Mouse (Mus musculus) C2C12 (cell line): ENCODE results near the gene Gtf3c4. TPM values are rescaled to one million over a fixed set of nuclear protein-coding genes. Genes with fewer than 3 reads are reported as not detected.

Experiments used
- H3K27me3 ChIP-seq: one replicate; pipeline ENCODE4 v1.6.1; 2011; ENCODE audit not compliant: control insufficient read depth, insufficient read depth, insufficient read length
- H3K36me3 ChIP-seq: one replicate; pipeline ENCODE4 v1.6.1; 2011; ENCODE audit not compliant: control insufficient read depth, insufficient read depth
- H3K4me3 ChIP-seq: one replicate; pipeline ENCODE4 v1.5.1; 2011; ENCODE audit warnings: mild to moderate bottlenecking, control low read depth; ENCODE audit not compliant: poor library complexity, insufficient read depth, severe bottlenecking
- H3K79me2 ChIP-seq: one replicate; pipeline ENCODE4 v1.6.1; 2011; ENCODE audit not compliant: control insufficient read depth, insufficient read depth
- H3K79me3 ChIP-seq: one replicate; pipeline ENCODE4 v1.6.1; 2011; ENCODE audit warnings: low read depth, control low read depth
- H3ac ChIP-seq: one replicate; pipeline ENCODE3; 2011; ENCODE audit warnings: low read depth; ENCODE audit not compliant: control insufficient read depth, insufficient read length
- CEBPB ChIP-seq: IDR thresholded peaks from one replicate; pipeline ENCODE4 v1.6.1; 2011; ENCODE audit warnings: low read depth, mild to moderate bottlenecking, control low read depth, moderate library complexity
- CTCF ChIP-seq: IDR thresholded peaks from one replicate; pipeline ENCODE4 v1.5.1; 2011; ENCODE audit not compliant: control insufficient read depth, insufficient read depth, insufficient read length
- FOSL1 ChIP-seq: IDR thresholded peaks from one replicate; pipeline ENCODE4 v1.8.0; 2011; ENCODE audit warnings: mild to moderate bottlenecking, low read length; ENCODE audit not compliant: poor library complexity, insufficient read depth, severe bottlenecking
- MAX ChIP-seq: IDR thresholded peaks from one replicate; pipeline ENCODE4 v1.6.1; 2011; ENCODE audit warnings: mild to moderate bottlenecking, control low read depth
- MYOD1 ChIP-seq: IDR thresholded peaks from one replicate; pipeline ENCODE4 v1.6.1; 2011; ENCODE audit warnings: low read depth; ENCODE audit not compliant: control insufficient read depth, insufficient read length
- MYOG ChIP-seq: IDR thresholded peaks from one replicate; pipeline ENCODE4 v1.6.1; 2011; ENCODE audit not compliant: control insufficient read depth, insufficient read length; ENCODE audit errors: extremely low read depth
- USF1 ChIP-seq: IDR thresholded peaks from one replicate; pipeline ENCODE4 v1.6.1; 2011; ENCODE audit warnings: low read depth, mild to moderate bottlenecking, control low read depth, moderate library complexity
- polyA plus RNA-seq: library from polyadenylated mRNA; unstranded; fragments of >200 nt; fragmentation: generic; extraction: Trizol; gene quantifications from one replicate; pipeline ENCODE4 v1.2.1, GENCODE M21; 2012; ENCODE audit warnings: missing spikeins

The Gtf3c4 gene
- polyA plus RNA-seq, 1 experiment, result 20.5 TPM

- H3K4me3 ChIP-seq, result no peak overlapping the region
- no peaks in the 10 kb centered on the region for H3K79me3 ChIP-seq
- H3K79me2 ChIP-seq, result no peaks in the 10 kb centered on the region
- no peak for TF ChIP-seq MYOG
- no peak for TF ChIP-seq FOSL1
- TF ChIP-seq CTCF, result no peak
- no peak for TF ChIP-seq CEBPB
- TF ChIP-seq MYOD1, result no peak
- no peak for TF ChIP-seq USF1
- no peak for TF ChIP-seq MAX
- no peaks in the 10 kb centered on the region for H3K27me3 ChIP-seq
- no peak overlapping the region for H3ac ChIP-seq
- peaks cover 78% of the 10 kb centered on the region for H3K36me3 ChIP-seq
Measured at GRCm38 (mm10) chr2:28867495-28867894, 27.3 kb upstream of the Gtf3c4 start.

GRCm38 (mm10) chr2:28863857-28864256 is 23.7 kb upstream of the Gtf3c4 start:
- no peak overlapping the region for H3K4me3 ChIP-seq
- peaks cover 94% of the 10 kb centered on the region for H3K36me3 ChIP-seq
- no peaks in the 10 kb centered on the region for H3K79me2 ChIP-seq
- H3K27me3 ChIP-seq, result no peaks in the 10 kb centered on the region
- no peak overlapping the region for H3ac ChIP-seq
- no peaks in the 10 kb centered on the region for H3K79me3 ChIP-seq
- TF ChIP-seq CEBPB, result no peak
- TF ChIP-seq MAX, result no peak
- no peak for TF ChIP-seq MYOD1
- TF ChIP-seq USF1, result no peak
- no peak for TF ChIP-seq MYOG
- no peak for TF ChIP-seq FOSL1
- no peak for TF ChIP-seq CTCF

GRCm38 (mm10) chr2:28860678-28861423 is 20.7 kb upstream of the Gtf3c4 start:
- no peak overlapping the region for H3ac ChIP-seq
- no peak overlapping the region for H3K4me3 ChIP-seq
- H3K36me3 ChIP-seq, result peaks cover 91% of the 10 kb centered on the region
- H3K79me2 ChIP-seq, result no peaks in the 10 kb centered on the region
- H3K79me3 ChIP-seq, result no peaks in the 10 kb centered on the region
- no peak for TF ChIP-seq FOSL1
- TF ChIP-seq USF1, result no peak
- H3K27me3 ChIP-seq, result no peaks in the 10 kb centered on the region

- Histone ChIP-seq H3K79me3 (peaks cover under 1% of the 10 kb centered on the region), H3K4me3 (no peak overlapping the region), H3ac (no peak overlapping the region), H3K36me3 (peaks cover 90% of the 10 kb centered on the region), H3K27me3 (no peaks in the 10 kb centered on the region), H3K79me2 (peaks cover 13% of the 10 kb centered on the region)
- TF ChIP-seq CEBPB, result no peak
- no peak for TF ChIP-seq MYOD1
- TF ChIP-seq MAX, result no peak
Measured at GRCm38 (mm10) chr2:28859303-28859702, 19.1 kb upstream of the Gtf3c4 start.

GRCm38 (mm10) chr2:28855773-28856172 is 15.6 kb upstream of the Gtf3c4 start:
- Histone ChIP-seq H3K36me3 (peaks cover 87% of the 10 kb centered on the region), H3K79me2 (peaks cover 37% of the 10 kb centered on the region), H3K4me3 (no peak overlapping the region), H3K27me3 (no peaks in the 10 kb centered on the region), H3K79me3 (peaks cover 2% of the 10 kb centered on the region), H3ac (no peak overlapping the region)
- TF ChIP-seq MYOG (no peak), USF1 (no peak), MAX (no peak), FOSL1 (no peak), MYOD1 (no peak), CEBPB (no peak), CTCF (no peak)

GRCm38 (mm10) chr2:28852594-28852993 is 12.4 kb upstream of the Gtf3c4 start:
- peaks cover 5% of the 10 kb centered on the region for H3K79me3 ChIP-seq
- peaks cover 94% of the 10 kb centered on the region for H3K36me3 ChIP-seq
- no peak overlapping the region for H3ac ChIP-seq
- peaks cover 43% of the 10 kb centered on the region for H3K79me2 ChIP-seq
- H3K4me3 ChIP-seq, result no peak overlapping the region
- H3K27me3 ChIP-seq, result no peaks in the 10 kb centered on the region
- TF ChIP-seq MYOG (no peak), MYOD1 (no peak), CEBPB (no peak), MAX (no peak), USF1 (no peak), FOSL1 (no peak), CTCF (no peak)
